Mouse (Mus musculus): ENCODE measurements around the gene Nufip2. TPM values are rescaled to one million over a fixed set of nuclear protein-coding genes. Genes with fewer than 3 reads are reported as not detected.

Nufip2 gene
- polyA plus RNA-seq, 1 experiment = 16.6 TPM

GRCm38 (mm10) chr11:77766351-77767001 lies 80.5 kb downstream of the Nufip2 start:
- DNase-seq (ENCODE audit: extremely low spot score in 1 of 2, low spot score in 1 of 2) = peak in 1 of 2 experiments; percentile 69

DNA sequence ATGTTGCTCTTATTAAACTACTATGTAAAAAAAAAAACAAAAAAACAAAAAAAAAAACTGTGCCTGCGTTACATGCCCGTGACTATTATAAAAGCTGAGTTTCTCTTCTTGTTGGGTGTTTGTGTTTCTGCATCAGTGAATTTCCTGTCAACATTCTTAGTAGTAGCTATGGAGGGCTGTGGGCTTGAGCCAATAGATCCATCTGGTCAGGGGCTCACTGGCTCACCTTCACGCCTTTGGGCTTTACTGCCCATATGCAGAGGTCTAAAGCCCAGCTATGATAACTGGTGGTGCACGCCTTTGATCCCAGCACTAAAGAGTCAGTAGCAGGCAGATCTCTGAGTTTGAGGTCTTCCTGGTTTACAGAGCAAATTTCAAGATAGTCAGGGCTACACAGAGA lies 83.5 kb downstream of the Nufip2 start:
- DNase-seq (ENCODE audit: extremely low spot score in 1 of 2, low spot score in 1 of 2) = no peak

DNA sequence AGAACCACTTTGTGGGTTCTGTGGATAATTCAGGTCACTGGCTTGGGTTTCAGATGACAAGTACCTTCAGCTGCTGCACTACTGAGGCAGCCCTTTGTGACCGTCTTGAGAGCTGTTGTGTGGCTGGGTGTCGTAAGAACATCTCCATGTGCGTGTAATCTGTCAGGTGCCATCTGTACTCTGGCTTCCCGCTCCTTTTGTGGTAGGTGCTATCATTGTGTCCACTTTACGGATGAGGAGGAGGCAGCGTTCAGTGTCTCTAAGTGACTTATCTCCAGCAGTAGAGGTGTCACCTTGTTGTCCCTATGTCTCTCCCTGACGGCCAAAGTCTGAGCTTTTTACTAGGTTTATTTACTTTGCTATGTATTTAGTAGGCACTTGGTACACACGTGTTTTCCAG lies 84.4 kb downstream of the Nufip2 start:
- DNase-seq (ENCODE audit: extremely low spot score in 1 of 2, low spot score in 1 of 2) = no peak

DNA sequence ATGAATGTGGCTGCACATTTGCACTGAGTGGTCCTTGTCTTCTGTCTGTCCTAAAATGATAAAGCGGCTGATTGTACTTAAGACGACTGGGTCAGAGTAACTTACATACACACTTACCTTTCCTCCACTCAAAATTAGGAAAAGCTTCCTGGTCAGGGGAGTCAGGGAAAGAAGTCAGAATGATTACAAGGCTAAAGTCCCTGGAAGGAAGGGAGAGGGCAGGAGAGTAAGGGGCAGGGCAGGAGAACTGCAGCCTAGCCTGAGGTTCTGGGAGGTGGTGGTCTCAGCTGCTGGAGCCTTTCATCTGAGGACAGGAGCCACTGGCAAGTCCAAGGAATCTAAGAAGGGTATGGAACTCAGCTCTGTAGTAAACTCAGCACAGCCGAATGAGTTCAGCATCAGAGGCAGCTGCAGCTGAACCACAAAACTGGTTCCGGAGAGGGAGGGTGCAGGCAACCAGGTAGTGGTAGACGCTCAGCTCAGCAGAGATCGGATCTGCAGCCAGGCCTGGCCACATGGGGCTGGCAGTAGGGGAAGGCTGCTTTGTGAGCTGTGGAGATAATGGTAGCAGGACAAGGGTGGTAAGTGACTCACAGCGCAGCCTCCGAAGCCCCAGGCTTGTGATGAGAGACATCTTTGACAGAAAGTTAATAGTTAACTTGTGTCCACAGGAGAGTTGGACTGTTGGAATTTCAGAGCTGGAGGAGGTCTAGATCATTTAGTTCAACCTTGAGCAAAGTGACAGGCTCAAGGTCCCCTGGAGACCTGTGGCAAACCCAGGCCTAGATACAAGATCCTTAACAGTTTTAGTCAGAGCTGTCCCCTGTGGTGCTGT lies 86.1 kb downstream of the Nufip2 start:
- DNase-seq (ENCODE audit: extremely low spot score in 1 of 2, low spot score in 1 of 2) = no peak

DNA sequence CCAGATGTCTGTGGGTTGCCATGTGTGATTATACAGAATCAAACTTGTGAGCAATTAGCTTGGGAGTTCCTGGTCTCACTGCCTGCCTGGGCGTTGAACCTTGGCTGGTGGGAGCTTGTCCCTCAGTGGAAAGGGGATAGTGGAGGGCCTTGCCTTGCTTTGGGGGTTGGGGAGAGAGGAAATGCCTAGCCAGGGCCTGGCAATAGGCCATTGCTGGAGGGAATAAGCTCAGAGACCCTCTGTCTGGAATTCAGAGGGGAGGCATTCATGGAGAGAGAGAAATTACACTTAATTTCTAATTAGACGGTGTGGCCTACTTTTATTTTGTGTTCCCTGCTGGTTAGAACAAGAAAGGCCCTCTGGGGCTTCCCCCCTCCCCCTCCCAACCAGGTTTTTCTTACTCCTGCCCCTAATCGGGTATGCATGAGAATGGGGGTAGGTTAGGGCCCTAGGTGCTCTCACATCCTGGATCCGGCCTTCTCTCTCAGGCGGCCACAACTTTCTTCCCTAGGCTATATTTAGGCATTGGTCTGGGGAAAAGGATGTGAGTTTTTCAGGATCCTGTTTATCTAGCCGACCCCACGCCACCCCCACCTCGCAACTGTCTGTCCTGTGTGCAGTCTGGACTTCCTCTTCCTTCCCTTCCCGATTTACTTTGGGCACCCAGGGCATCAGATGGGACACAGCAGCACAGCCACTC lies 89.9 kb downstream of the Nufip2 start:
- no peak for DNase-seq (ENCODE audit: extremely low spot score in 1 of 2, low spot score in 1 of 2)

- no peak for DNase-seq (ENCODE audit: extremely low spot score in 1 of 2, low spot score in 1 of 2)
Measured at GRCm38 (mm10) chr11:77777436-77777835, 91.5 kb downstream of the Nufip2 start.

DNA sequence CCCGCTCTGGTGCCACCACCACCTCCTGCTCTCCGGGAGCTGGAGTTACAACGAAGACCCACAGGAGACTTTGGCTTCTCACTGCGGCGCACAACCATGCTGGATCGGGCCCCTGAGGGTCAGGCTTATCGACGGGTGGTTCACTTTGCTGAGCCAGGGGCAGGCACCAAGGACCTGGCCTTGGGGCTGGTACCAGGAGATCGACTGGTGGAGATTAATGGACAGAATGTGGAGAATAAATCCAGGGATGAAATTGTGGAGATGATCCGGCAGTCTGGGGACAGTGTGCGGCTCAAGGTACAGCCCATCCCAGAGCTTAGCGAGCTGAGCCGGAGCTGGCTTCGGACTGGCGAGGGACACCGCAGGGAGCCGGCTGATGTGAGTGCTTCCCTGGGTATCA lies 92.0 kb downstream of the Nufip2 start:
- DNase-seq (ENCODE audit: extremely low spot score in 1 of 2, low spot score in 1 of 2) = no peak

GRCm38 (mm10) chr11:77779240-77779639 lies 93.3 kb downstream of the Nufip2 start:
- no peak for DNase-seq (ENCODE audit: extremely low spot score in 1 of 2, low spot score in 1 of 2)

GRCm38 (mm10) chr11:77781088-77781487 lies 95.1 kb downstream of the Nufip2 start:
- no peak for DNase-seq (ENCODE audit: extremely low spot score in 1 of 2, low spot score in 1 of 2)

- no peak for DNase-seq (ENCODE audit: extremely low spot score in 1 of 2, low spot score in 1 of 2)
Measured at GRCm38 (mm10) chr11:77782104-77782815, 96.3 kb downstream of the Nufip2 start.

- no peak for DNase-seq (ENCODE audit: extremely low spot score in 1 of 2, low spot score in 1 of 2)
Measured at GRCm38 (mm10) chr11:77783211-77783746, 97.3 kb downstream of the Nufip2 start.

GRCm38 (mm10) chr11:77783747-77784646 lies 98.0 kb downstream of the Nufip2 start:
- DNase-seq (ENCODE audit: extremely low spot score in 1 of 2, low spot score in 1 of 2) = no peak

DNA sequence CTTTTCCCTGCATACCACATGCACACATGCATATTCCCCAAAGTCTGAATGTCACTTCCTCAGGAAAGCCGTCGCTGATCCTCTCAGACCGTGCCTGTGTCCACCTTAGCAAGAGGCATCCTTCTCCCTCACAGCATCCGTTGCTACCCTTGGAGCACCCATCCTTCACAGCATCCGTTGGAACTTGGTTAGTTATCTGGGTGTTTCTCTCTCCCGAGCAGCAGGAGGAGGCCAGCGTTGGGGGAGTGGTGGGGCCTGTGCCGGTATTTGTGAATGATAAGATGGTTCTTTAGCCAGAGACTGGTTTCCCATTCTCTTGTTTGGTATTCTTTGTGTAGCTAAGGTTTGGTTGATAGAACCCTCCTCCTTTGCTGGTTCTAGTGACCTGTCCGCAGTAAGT lies 98.9 kb downstream of the Nufip2 start:
- DNase-seq (ENCODE audit: extremely low spot score in 1 of 2, low spot score in 1 of 2) = no peak

GRCm38 (mm10) chr11:77785396-77785767 lies 99.4 kb downstream of the Nufip2 start:
- no peak for DNase-seq (ENCODE audit: extremely low spot score in 1 of 2, low spot score in 1 of 2)

GRCm38 (mm10) chr11:77785768-77786561 lies 100.0 kb downstream of the Nufip2 start:
- DNase-seq (ENCODE audit: extremely low spot score in 1 of 2, low spot score in 1 of 2) = no peak

DNA sequence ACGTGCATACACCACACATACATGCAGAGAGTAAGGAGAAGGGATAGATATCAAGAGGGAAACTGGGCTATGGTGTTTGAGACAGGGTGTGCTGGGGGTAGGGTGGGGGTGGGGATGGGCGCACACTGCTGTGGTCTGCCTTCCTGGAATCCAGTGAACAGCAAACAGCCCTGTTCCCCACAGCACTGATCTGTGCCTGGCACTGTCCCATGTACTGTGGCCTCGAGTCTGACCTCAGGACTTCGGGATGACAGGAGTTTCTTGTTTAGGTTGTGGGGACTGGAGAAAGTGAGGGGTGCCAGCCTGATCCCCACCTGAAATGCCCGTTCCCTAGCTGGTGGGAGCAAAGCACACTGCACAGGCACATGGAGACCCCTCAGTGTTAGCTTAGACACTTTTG lies 101.8 kb downstream of the Nufip2 start, which contains the start of gene Gm10277:
Gm10277 (minus strand) TSS at position 41 of the 400 bp plus-strand sequence.
- DNase-seq (ENCODE audit: extremely low spot score in 1 of 2, low spot score in 1 of 2) = no peak

GRCm38 (mm10) chr11:77789512-77789911 lies 103.6 kb downstream of the Nufip2 start:
- DNase-seq (ENCODE audit: extremely low spot score in 1 of 2, low spot score in 1 of 2) = no peak

DNA sequence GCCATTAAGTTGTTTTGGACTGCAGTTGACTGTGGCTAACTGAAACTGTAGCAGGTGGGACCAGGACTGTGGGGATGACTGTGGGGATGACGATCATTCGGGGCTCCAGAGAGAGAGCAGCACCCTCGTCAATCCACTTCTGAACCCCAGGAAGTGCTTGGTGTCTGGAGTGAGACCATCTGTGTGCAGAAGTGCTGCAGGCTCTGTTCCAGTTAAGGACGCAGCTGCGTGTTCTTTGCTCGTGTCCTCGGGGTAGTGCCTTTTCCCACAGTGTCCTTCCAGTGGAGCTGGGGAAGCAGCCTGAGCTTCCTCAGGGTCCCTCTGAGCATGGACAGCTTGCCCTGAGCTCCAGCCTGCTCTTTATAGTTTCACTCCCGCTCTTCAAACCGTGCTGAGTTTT lies 104.3 kb downstream of the Nufip2 start:
- DNase-seq (ENCODE audit: extremely low spot score in 1 of 2, low spot score in 1 of 2) = no peak

GRCm38 (mm10) chr11:77791241-77791727 lies 105.3 kb downstream of the Nufip2 start:
- DNase-seq (ENCODE audit: extremely low spot score in 1 of 2, low spot score in 1 of 2) = no peak

All from frontal cortex, adult 2 months (tissue).